Mouse (Mus musculus): Measurements from ENCODE around the gene Serpind1. TPM values are rescaled to one million over a fixed set of nuclear protein-coding genes. Genes with fewer than 3 reads are reported as not detected.

The Serpind1 gene
- total RNA-seq (2021) = 1 to 10 TPM; 1.0 to 1.2 TPM
- long read RNA-seq, experiment 1, partial matches to known transcripts = 1 of 1 reads
- long read RNA-seq, experiment 1, other reads (novel, unspliced or antisense) = 0 of 1 reads
- long read RNA-seq, experiment 2, partial matches to known transcripts = 3 of 3 reads
- long read RNA-seq, experiment 2, other reads (novel, unspliced or antisense) = 0 of 3 reads

GRCm38 (mm10) chr16:17331116-17331515 is at the start of gene Serpind1:
Gene Serpind1 (plus strand): TSS chr16:17331371.
- DNase-seq = no peak

GRCm38 (mm10) chr16:17283151-17283550 is 48.0 kb upstream of the Serpind1 start:
- no peak for DNase-seq

- no peak for DNase-seq
Observed at GRCm38 (mm10) chr16:17287103-17287502, 44.1 kb upstream of the Serpind1 start.

GRCm38 (mm10) chr16:17291016-17291415 is 40.2 kb upstream of the Serpind1 start:
- DNase-seq = no peak

- peak; percentile 81 for DNase-seq
Observed at GRCm38 (mm10) chr16:17292751-17293150, 38.4 kb upstream of the Serpind1 start.

GRCm38 (mm10) chr16:17300818-17301217 is 30.4 kb upstream of the Serpind1 start:
- no peak for DNase-seq

- no peak for DNase-seq
Observed at GRCm38 (mm10) chr16:17303521-17304245, 27.5 kb upstream of the Serpind1 start.

DNA sequence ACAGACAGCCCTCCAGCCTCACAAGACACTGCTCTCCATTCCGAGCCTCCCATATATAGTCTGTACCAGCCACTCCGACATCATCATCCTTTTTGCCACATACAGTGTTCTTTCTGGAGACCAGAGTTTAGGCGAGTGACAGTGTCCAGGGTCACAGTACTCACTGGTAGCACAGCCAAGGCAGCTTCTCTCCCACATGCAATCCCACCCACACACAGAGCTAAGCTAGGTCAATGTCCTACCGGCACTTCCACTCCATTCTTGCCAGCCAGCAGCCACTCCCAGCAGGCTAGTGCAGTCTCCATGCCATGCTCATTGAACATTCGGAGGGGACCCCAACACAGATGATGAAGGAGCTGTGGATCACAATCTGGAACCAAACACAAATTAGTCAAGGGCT is 23.7 kb upstream of the Serpind1 start:
- no peak for DNase-seq

- no peak for DNase-seq
Observed at GRCm38 (mm10) chr16:17309036-17309435, 22.1 kb upstream of the Serpind1 start.

- DNase-seq = no peak
Observed at GRCm38 (mm10) chr16:17312531-17312930, 18.6 kb upstream of the Serpind1 start.

GRCm38 (mm10) chr16:17316554-17316953 is 14.6 kb upstream of the Serpind1 start:
- no peak for DNase-seq

DNA sequence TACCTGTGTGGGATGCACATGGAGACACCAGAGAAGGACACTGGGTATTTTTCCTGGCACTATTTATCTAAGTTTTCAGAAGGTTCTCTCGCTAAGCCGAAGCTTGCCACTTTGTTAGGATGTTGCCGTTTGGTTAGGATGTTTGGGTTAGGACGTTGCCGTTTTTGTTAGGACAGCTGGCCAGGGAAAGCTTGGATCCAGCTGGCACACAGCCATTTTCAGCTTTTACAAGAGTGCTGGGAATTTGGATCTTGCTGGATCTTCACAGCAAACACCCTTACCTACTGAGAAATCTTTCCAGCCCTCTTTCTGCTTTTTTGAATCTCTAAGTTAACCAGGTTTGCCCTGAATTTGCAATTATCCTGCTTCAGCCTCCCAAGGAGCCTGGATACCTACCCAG is 9.7 kb upstream of the Serpind1 start:
- DNase-seq = no peak

DNA sequence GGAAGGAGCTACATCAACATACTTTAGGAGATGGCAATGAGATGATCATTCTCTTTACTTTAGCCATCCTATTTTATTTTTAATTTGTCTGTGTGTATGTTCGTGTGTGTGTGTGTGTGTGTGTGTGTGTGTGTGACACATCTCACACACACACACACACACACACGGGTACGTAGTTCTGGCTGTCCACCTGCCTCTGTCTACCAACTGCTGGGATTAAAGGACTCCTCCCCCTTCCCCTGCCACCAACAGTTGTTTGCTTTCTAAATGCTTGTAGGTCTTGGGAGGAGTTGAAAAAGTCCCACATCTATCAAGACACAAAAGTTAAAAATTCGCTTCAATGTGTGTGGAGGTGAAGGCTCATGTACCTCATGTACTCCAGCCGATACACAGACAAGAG is 6.4 kb upstream of the Serpind1 start:
- no peak for DNase-seq

GRCm38 (mm10) chr16:17326064-17326463 is 5.1 kb upstream of the Serpind1 start:
- no peak for DNase-seq

DNA sequence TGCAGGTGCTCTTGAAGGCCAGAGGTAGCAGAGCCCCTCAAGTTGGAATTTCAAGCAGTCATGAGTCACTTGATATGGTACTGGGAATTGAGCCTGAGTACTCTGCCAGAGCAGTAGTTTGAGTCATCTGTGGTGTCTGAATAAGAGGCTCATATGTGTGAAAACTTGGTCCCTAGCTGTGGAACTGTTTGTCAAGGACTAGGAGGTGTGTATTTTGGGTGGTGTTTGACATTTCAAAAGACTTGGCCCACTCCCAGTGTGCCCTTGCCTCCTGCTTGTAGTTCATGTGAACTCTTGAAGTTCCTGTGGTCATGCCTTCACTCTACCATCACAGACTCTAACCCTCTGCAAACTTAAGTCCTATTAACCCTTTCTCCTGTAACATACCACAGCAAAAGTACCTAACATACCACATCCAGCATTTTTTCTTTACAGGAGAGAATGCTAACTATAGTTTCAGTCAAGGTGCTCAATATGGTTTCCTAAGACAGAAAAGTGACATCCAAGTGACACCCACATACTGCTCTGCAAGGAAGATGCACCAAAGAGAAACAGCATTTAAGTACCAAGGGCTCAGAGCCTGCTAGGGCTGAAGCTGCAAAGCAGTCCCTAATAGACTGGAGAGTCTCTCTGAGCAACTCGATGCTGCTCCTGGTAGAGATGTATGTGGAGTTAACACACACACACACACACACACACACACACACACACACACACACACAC is 1.2 kb upstream of the Serpind1 start:
- no peak for DNase-seq

DNA sequence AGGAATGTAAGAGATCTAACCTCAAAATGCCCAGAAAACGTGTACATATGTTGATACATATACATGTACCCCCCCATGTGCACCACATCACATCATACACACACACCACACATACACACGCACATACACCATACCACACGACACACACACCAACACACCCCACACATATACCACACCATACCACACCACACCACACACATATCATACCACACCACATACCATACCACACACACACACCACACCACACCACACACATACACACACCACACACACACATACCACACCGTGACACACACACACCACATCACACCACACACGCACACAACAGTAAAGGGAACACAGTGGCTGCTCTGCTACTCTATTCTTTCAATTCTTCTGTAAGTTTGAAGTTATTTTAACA is 684 bp downstream of the Serpind1 start:
- DNase-seq = no peak

DNA sequence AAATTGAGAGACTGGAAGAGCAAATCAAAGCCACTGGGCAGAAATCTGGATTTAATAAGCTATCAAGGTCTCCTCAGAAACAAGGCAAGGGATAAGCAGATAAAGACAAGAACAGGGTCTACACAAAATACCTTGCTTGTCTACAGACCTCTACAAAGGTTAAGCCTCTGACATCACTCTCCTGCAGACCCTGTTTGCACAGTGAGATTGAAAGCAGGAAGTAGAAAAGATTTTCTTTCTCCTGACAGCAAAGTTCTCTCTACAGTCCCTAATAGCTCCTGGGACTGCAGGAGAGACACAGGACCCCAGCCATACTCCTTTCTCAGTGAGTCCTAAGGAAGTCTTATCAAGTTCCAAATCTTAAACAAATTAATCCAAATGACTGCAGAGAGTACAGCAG is 3.4 kb downstream of the Serpind1 start:
- no peak for DNase-seq

- DNase-seq = no peak
Observed at GRCm38 (mm10) chr16:17336089-17336488, 4.9 kb downstream of the Serpind1 start.

- no peak for DNase-seq
Observed at GRCm38 (mm10) chr16:17339701-17340100, 8.5 kb downstream of the Serpind1 start.

DNA sequence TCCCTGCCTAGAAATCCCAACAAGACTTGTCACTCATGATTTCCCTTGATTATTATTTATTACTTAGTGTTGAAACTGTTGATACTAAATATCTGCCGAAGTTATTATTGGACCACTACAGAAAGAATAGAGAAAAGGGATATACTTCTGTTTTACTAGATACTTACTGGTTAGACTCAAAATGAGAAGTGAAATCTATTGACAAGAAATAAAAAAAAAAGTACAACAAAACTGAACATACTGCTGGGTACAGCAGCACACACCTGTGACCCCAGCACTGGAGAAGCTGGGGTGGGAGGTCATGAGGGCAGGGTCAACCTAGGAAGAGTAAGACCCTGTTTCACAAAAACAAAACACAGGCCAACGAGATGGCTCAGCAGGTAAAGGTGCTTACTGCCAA is 9.5 kb downstream of the Serpind1 start:
- no peak for DNase-seq

DNA sequence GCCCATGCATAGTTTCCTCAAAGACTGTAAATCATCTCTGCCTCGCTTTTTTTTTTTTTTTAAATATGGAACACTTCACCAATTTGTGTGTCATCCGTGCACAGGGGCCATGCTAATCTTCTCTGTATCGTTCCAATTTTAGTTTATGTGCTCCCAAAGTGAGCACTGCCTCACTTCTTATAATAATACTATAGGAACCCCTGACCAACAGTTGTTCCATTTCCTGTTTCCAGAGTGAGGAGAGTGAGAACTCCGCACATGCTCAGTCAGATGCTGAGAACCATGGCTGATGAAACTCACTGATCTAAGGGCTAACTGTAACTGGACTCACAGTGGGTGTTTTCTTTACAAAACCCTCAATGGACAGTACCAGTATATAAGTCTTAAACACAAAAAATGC is 10.7 kb downstream of the Serpind1 start:
- DNase-seq = no peak

- no peak for DNase-seq
Observed at GRCm38 (mm10) chr16:17345141-17345812, 14.1 kb downstream of the Serpind1 start.

DNA sequence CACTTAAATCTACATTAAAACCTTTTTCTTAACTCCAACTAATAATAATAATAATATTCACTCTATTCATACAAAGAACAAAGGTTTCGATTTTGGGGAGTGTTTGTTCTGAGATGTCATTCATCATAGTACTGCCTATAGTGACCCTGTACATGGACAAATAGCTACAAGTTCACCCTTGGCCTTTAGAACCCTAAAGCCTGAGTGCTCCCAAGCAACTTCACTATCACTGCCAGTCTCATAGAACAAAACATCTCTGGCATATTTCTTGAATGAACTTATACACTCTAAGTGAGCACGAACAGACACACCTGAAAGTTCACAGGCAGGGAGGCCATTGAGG is 14.6 kb downstream of the Serpind1 start:
- no peak for DNase-seq
